Mouse (Mus musculus): ENCODE measurements at regions not wholly inside any gene's neighbourhood (a gene's known extent, or its start where the extent isn't known, plus 50 kb on each side); places are given as distances from the start of the nearest gene placed in this dataset.

- Histone ChIP-seq H3K27ac (ENCODE audit: insufficient read depth, low read length) (no peak overlapping the region), H3K4me3 (ENCODE audit: insufficient read depth, low read length) (no peak overlapping the region), H3K4me1 (ENCODE audit: control insufficient read depth, insufficient read depth, low read length) (no peaks in the 10 kb centered on the region)
- TF ChIP-seq POLR2A (IDR thresholded peaks at IDR 0.05; ENCODE audit: low read depth, low read length) (no peak), CTCF (IDR thresholded peaks at IDR 0.05; ENCODE audit: borderline replicate concordance, insufficient read depth, low read length) (no peak)
Observed at GRCm38 (mm10) chr6:102913776-102914175, 340.9 kb upstream of the Cntn3 start.

DNA sequence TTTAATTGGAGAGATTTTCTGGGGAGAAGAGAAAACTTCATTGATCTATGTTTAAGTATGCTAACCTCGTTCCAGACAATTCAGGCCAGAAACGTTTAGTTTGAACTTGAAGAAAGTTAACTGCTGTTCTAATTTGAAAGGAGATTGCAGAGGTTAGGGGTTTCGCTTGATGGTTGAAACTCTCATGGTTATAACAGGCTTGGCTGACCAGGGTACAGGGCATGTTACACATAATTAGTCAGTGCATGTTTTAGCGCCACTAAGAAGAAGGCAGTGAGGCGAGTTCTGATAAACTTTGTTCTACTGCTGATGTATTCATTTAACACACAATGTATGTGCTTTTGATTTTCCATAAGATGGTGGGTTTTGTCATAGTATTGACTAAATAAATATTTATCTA lies 331.1 kb upstream of the Cntn3 start:
- no peaks in the 10 kb centered on the region for H3K4me1 ChIP-seq (ENCODE audit: control insufficient read depth, insufficient read depth, low read length)
- no peak for TF ChIP-seq CTCF (IDR thresholded peaks at IDR 0.05; ENCODE audit: borderline replicate concordance, insufficient read depth, low read length)
- TF ChIP-seq POLR2A (IDR thresholded peaks at IDR 0.05; ENCODE audit: low read depth, low read length): no peak
- H3K4me3 ChIP-seq (ENCODE audit: insufficient read depth, low read length): no peak overlapping the region
- H3K27ac ChIP-seq (ENCODE audit: insufficient read depth, low read length): no peak overlapping the region

GRCm38 (mm10) chr6:102900407-102901110 lies 327.7 kb upstream of the Cntn3 start:
- Histone ChIP-seq H3K4me3 (ENCODE audit: insufficient read depth, low read length) (no peak overlapping the region), H3K27ac (ENCODE audit: insufficient read depth, low read length) (no peak overlapping the region), H3K4me1 (ENCODE audit: control insufficient read depth, insufficient read depth, low read length) (no peaks in the 10 kb centered on the region)
- TF ChIP-seq POLR2A (IDR thresholded peaks at IDR 0.05; ENCODE audit: low read depth, low read length): no peak
- no peak for TF ChIP-seq CTCF (IDR thresholded peaks at IDR 0.05; ENCODE audit: borderline replicate concordance, insufficient read depth, low read length)

DNA sequence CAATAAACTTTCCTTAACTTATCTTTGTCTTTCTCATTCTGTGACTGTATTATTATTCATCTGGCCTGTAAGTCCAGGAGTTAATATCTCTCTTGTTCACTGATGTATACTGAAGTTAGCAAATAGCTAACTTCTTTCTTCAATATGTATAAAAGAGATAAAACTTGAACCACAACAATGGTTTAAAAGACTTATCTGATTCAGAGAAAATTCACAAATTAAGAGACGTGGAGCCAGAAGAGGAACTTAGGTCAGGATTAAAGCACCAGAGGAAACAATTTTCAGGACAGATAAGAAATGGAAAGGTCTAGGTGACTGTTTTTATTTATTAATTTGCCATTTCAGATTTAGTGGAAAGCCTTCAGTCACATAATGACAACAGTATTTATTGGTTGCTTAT lies 295.5 kb upstream of the Cntn3 start:
- Histone ChIP-seq H3K27ac (ENCODE audit: insufficient read depth, low read length) (no peak overlapping the region), H3K4me1 (ENCODE audit: control insufficient read depth, insufficient read depth, low read length) (no peaks in the 10 kb centered on the region), H3K4me3 (ENCODE audit: insufficient read depth, low read length) (no peak overlapping the region)
- no peak for TF ChIP-seq POLR2A (IDR thresholded peaks at IDR 0.05; ENCODE audit: low read depth, low read length)
- TF ChIP-seq CTCF (IDR thresholded peaks at IDR 0.05; ENCODE audit: borderline replicate concordance, insufficient read depth, low read length): no peak

- H3K4me3 ChIP-seq (ENCODE audit: insufficient read depth, low read length): no peak overlapping the region
- H3K27ac ChIP-seq (ENCODE audit: insufficient read depth, low read length): no peak overlapping the region
- no peaks in the 10 kb centered on the region for H3K4me1 ChIP-seq (ENCODE audit: control insufficient read depth, insufficient read depth, low read length)
- TF ChIP-seq CTCF (IDR thresholded peaks at IDR 0.05; ENCODE audit: borderline replicate concordance, insufficient read depth, low read length) (peak; percentile 23; the same call in 1 of the 2 replicates), POLR2A (IDR thresholded peaks at IDR 0.05; ENCODE audit: low read depth, low read length) (no peak)
Observed at GRCm38 (mm10) chr6:102844507-102844906, 271.6 kb upstream of the Cntn3 start.

DNA sequence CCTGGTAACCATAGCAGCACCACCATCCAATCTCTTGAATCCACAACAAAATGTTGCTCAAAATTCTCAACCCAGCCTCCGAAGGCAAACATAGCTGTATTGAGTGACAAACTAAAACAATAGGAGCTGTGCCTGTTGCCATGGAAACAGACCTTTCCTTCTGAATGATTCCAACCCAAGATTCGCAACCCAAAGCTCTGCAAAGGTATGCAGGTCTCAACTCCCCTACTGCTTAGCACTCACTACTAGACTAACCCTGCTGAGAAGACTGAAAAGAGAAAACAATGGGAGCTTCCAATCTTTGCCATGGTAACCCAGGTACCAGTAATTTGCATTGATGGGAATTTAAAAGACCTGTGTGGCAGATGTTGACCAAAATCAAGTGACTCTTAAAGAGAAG lies 260.2 kb upstream of the Cntn3 start:
- no peak for TF ChIP-seq POLR2A (IDR thresholded peaks at IDR 0.05; ENCODE audit: low read depth, low read length)
- no peak for TF ChIP-seq CTCF (IDR thresholded peaks at IDR 0.05; ENCODE audit: borderline replicate concordance, insufficient read depth, low read length)

More for the DNA sequence above, 260.2 kb upstream of the Cntn3 start:
- Histone ChIP-seq H3K4me3 (ENCODE audit: insufficient read depth, low read length) (no peak overlapping the region), H3K4me1 (ENCODE audit: control insufficient read depth, insufficient read depth, low read length) (no peaks in the 10 kb centered on the region), H3K27ac (ENCODE audit: insufficient read depth, low read length) (no peak overlapping the region)
